Mouse (Mus musculus) retina, postnatal 7 days (tissue): ENCODE measurements around the gene Lgals4.
"Not testable (repeated sequence)": the region's sequence is repeated elsewhere in the genome, so short reads cannot be mapped to it uniquely, and the experiment has no call there.

Source experiments
- DNase-seq: peaks from one replicate; pipeline ENCODE4 v3.0.0-alpha.2; 2012; ENCODE audit warnings: low read depth, low spot score

Gene Lgals4

DNA sequence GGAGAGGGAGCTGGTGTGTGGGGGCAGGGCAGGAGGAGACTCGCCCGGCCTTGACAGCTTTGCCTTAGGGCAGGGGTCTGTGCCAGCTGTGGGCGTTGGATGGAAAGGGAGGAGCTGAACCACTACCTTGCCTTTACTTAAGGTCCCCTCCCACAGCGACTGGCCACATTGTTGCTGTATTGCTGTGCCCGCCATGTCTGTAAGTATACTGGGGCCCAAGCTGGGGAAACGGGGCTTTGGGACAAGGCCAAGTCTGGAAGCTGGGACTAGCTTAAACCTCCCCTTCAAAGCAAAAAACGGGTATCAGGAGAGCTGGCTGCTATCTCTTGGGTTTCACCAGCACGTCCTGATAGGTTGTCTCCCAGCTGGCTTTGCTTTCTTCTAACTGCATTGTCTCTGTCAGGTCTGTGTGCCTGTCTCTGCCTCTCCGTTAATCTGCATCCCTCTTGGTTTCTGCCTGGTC, 30.7 kb downstream of the Lgals4 start:
- DNase-seq: no peak

DNA sequence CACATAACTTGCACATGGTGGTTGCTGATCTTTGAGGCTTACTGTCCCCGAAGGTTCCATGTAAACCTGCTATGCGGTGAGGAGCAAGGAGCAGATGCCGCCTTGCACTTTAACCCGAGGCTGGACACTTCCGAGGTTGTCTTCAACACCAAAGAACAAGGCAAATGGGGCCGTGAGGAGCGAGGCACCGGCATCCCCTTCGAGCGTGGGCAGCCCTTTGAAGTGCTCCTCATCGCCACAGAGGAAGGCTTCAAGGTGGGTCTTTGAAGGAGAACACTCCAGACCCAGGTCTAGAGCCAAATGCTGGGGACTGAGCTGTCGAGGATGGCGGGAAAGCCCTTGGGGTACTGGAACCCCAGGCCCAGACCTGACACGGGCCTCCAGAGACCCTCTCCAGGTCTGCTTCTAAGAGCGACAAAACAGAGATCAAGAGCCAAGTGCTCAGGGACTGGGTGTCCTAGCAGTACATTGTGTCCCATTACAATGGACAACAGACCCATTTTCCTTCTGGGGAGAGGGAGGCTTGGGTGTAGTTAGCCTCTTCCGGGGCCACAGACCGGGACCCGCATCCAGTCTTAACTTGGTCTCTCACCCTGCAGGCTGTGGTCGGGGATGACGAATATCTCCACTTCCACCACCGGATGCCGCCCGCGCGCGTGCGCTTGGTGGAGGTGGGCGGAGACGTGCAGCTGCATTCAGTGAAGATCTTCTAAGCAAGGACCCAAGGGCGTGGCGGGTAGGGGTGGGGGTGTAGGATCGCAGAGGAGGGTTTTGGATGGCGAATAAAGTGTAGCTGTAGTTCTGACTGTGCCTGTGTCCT, 32.0 kb downstream of the Lgals4 start:
- DNase-seq: no peak

GRCm38 (mm10) chr7:28866769-28867507, 33.3 kb downstream of the Lgals4 start:
- no peak for DNase-seq

DNA sequence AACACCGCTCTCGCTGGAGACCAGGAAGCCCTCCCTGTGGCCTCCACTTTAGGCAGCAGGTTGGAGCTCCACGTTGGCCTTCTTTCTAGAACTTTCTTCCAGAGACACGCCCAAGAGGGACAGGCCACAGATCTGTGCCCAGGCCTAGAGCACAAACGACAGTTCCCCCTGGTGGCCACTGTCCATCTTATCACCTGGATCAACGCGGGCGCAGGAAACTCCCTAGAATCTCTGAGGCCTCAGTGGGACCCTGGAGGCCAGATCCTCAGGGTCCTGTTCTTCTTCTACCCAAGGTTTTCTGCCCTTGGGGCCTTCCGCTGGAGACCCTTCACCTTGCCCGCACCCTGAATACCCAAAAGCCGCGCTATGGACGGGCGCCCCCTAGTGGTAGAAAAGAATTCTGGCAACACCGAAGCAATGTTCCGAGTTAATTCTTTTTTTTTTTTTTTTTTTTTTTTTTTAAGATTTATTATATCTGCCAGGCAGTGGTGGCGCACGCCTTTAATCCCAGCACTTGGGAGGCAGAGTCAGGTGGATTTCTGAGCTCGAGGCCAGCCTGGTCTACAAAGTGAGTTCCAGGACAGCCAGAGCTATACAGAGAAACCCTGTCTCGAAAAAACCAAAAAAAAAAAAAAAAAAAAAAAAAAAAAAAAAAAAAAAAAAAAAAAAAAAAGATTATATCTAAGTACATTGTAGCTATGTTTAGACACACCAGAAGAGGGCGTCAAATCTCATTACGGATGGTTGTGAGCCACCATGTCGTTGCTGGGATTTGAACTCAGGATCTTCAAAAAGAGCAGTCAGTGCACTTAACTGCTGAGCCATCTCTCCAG, 34.1 kb downstream of the Lgals4 start:
- DNase-seq: peak; percentile 67

- no peak for DNase-seq
These were observed 37.4 kb downstream of the Lgals4 start for GRCm38 (mm10) chr7:28870901-28871664.

DNA sequence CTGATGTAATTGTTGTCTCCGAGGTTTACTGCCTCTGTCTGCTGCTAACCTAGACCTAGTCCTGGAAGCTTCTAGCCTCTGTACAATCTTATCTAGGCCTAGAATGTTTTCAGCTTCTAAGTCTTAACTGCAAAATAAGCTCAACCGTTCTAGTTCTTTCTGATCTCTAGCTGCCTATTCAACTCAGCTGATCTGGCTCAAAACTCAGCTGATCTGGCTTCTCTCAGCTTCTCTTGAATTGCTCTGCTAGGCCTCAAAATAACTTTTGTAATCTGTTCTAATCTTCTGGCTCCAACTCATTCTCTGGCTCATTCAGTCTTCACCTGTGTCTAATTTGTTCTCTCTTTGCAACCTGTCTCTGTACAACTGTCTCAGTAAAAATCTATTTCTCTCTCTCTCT, 40.9 kb downstream of the Lgals4 start:
- no peak for DNase-seq

DNA sequence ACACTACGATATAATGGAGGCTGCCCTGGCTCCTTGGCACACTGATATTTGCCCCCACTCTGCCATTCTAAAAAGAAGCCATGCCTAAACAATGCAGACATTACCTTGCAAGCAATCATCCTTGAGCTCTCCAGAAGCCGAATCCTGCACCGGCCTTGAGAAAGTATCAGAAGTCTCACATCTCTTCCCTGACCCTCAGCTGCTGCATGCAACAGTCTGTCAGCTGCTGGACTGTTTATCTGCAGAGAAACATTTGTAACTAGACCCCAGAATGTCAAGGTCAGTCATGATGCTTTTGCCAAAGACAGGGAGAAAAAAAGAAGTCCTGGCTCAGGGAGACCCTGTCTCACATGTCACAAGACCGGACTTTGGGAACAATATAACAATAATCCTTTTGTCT, 42.4 kb downstream of the Lgals4 start:
- DNase-seq: no peak

GRCm38 (mm10) chr7:28877155-28877554, 43.5 kb downstream of the Lgals4 start:
- no peak for DNase-seq

DNA sequence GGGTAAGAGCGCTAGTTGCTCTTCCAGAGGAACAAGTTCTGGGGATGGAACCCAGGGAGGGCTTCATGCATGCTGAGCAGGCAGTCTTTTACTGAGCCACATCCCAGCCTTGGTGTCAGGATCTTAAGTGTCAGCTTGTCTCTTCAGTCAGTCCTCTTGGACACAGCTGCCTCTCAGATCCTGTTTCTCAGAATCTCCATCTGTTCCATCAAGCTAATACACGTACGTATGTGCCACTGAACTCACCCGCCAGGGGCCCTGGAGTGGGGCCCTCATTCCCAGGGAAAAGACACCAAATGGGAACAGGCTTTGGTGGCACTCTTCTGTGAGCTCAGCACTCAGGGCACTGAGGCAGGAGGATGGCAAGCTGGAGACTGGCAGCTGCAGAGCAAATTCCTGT, 44.2 kb downstream of the Lgals4 start:
- no peak for DNase-seq

DNA sequence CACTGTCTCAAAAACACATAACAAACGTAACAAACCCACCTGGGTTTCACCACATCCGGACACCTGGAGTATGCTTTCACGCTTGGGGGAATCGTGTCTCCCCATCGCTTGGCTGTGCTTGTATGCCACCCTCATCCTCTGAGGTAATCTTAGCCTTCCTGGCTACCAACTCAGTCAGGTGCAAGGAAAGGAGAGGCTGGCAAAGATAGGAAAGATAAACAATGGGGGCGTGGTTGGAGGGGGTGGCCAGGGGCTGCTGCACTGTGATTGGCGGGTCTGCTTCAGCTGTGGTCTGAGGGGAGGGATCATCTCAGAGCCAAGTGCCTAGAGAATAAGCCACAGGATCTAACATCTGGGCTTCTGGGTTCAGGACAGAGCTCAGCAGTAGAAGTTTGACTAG, 46.0 kb downstream of the Lgals4 start:
- no peak for DNase-seq

DNA sequence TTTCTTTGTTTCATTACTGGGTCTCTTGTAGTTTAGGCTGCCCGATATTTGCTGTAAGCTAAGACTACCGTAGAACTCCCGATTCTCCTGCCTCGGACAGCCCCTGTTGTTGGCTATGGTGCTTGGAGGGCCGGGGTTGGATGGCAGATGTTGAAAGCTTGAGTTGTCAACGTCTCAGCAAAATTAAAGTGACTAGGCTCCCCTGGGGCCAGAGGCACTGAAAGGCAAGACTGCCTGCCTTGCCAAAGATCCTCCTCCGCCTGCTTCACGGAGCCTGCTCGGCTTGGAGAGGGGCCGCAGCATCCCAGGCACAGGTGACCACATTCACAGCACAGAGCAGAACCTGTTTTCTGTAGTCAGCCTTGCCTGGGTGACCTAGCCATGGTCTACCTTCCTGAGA, 46.9 kb downstream of the Lgals4 start:
- no peak for DNase-seq

DNA sequence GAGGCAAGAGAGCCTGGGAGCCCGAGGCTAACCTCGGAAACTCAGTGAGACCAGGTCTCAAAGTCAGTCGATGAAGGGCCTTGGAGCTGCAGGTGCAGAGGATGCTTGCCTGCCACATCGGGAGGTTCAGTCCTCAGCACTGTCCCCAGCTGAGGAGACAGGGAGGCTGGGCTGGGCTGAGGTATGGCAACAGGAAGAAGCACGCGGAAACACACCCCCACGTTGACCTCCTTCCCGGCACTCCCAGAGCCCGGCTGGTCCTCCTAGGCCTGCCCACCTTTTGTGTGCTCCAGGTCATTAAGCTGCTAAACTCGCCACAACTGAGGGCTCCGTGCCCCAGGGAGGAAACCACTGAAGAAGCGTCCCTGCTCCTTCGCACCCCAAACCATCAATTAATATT, 47.5 kb downstream of the Lgals4 start, which contains the start of gene Capn12:
TSS of gene Capn12 (plus strand) at position 224 of the 400 bp plus-strand sequence.
- DNase-seq: no peak

- DNase-seq: no peak
These were observed 49.4 kb downstream of the Lgals4 start for GRCm38 (mm10) chr7:28883039-28883438.

DNA sequence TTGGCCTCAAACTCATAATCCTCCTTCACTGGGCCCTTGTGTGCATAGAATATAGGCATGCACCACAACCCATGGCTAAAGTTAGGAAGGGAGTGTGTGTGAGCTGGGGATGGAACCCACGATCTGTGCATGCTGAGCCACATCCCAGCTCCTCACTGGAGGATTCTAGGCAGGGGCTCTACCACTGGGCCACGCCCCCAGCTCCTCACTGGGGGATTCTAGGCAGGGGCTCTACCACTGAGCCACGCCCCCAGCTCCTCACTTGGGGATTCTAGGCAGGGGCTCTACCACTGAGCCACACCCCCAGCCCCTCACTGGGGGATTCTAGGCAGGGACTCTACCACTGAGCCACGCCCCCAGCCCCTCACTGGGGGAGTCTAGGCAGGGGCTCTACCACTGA, 50.0 kb downstream of the Lgals4 start:
- DNase-seq: not testable (repeated sequence)

- DNase-seq: no peak
These were observed 52.8 kb downstream of the Lgals4 start for GRCm38 (mm10) chr7:28886486-28886885.

DNA sequence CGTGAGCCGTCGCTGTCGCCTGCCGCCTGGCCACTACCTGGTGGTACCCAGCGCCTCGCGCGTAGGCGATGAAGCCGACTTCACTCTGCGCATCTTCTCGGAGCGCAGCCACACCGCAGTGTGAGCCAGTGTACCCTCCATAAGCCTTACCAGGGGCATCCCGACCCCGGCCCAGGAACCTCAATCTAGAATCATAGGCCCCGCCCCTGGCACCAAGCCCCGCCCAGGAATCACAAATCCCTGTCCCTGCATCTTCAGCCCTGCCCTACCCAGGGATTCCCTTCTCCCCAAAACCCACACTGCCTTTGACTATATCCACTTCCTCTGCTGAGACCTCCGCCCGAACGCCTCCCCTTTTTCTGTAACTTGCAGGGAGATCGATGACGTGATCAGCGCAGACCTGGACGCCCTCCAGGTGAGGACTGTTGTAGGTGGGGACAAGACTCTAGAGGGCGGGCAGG, 55.1 kb downstream of the Lgals4 start:
- DNase-seq: no peak
